Mouse (Mus musculus): ENCODE data around the gene Eaf2.

GRCm38 (mm10) chr16:36798334-36798733 is 76.5 kb downstream of the Eaf2 start:
- TF ChIP-seq CTCF (IDR thresholded peaks at IDR 0.05) (no peak), EP300 (IDR thresholded peaks at IDR 0.05; ENCODE audit: insufficient read depth, low read depth, low read length) (no peak), POLR2A (IDR thresholded peaks at IDR 0.05; ENCODE audit: insufficient read depth, low read depth, low read length) (no peak)

Data from heart, adult 2 months (tissue).